Mouse (Mus musculus) erythroblast, embryonic 14.5 days (primary cell): Measurements from ENCODE around the gene Rad51b. TPM values are rescaled to one million over a fixed set of nuclear protein-coding genes. Genes with fewer than 3 reads are reported as not detected.

ENCODE experiments used
- H3K27me3 ChIP-seq: 2 replicates; pipeline ENCODE4 v1.6.1; 2012; ENCODE audit warnings: inconsistent platforms; ENCODE audit not compliant: control insufficient read depth
- H3K36me3 ChIP-seq: 2 replicates; pipeline ENCODE4 v1.6.1; 2012; ENCODE audit warnings: mild to moderate bottlenecking, inconsistent platforms; ENCODE audit not compliant: control insufficient read depth
- H3K4me1 ChIP-seq: 2 replicates; pipeline ENCODE4 v1.6.1; 2012; ENCODE audit warnings: inconsistent platforms; ENCODE audit not compliant: control insufficient read depth
- H3K4me3 ChIP-seq: replicated peaks from 2 replicates; pipeline ENCODE3; 2012; ENCODE audit warnings: moderate library complexity, mild to moderate bottlenecking, inconsistent platforms
- H3K9me3 ChIP-seq: 2 replicates; pipeline ENCODE4 v1.6.1; 2012; ENCODE audit warnings: low read length, inconsistent platforms, mixed read lengths; ENCODE audit not compliant: control insufficient read depth
- GATA1 ChIP-seq: IDR thresholded peaks from 2 replicates; pipeline ENCODE4 v1.6.1; 2012; ENCODE audit warnings: low read length, inconsistent platforms, mixed read lengths
- TAL1 ChIP-seq: IDR thresholded peaks from 3 replicates; pipeline ENCODE4 v1.6.1; 2012; ENCODE audit warnings: low read length, inconsistent platforms, mixed read lengths
- polyA plus RNA-seq: library from polyadenylated mRNA; stranded (reverse); fragments of >175 nt; gene quantifications from 2 replicates; pipeline ENCODE4 v1.2.3, GENCODE M21; 2012

The Rad51b gene
- polyA plus RNA-seq, 1 experiment: 0.06 TPM

DNA sequence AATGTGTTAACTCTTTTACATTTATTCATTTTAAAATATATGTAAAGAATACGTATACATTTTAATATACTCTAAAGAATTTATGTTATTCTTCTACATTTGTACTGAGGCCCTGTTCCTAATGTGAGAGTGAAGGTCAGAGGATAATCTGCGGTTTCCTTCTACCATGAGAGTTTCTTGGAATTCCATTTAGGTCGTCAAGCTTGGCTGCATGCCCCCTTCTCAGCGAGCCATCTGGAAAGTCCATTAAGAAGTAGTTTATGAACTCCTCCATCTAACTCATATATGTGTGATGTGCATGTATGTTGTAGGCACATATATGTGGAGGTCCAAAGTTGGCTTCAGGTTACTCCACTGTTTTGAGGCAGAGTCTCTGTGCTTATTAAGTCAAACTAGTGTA is 188.4 kb downstream of the Rad51b start:
- H3K36me3 ChIP-seq: no peaks in the 10 kb centered on the region
- no peak for TF ChIP-seq TAL1
- no peak overlapping the region for H3K4me3 ChIP-seq
- no peaks in the 10 kb centered on the region for H3K4me1 ChIP-seq
- no peaks in the 10 kb centered on the region for H3K27me3 ChIP-seq
- H3K9me3 ChIP-seq: no peaks in the 10 kb centered on the region

GRCm38 (mm10) chr12:79488590-79489242 is 191.6 kb downstream of the Rad51b start:
- H3K4me1 ChIP-seq: no peaks in the 10 kb centered on the region
- H3K27me3 ChIP-seq: no peaks in the 10 kb centered on the region
- no peak for TF ChIP-seq GATA1
- TF ChIP-seq TAL1: no peak
- H3K9me3 ChIP-seq: no peaks in the 10 kb centered on the region
- no peaks in the 10 kb centered on the region for H3K36me3 ChIP-seq
- H3K4me3 ChIP-seq: no peak overlapping the region

GRCm38 (mm10) chr12:79490626-79491025 is 193.5 kb downstream of the Rad51b start:
- no peak overlapping the region for H3K4me3 ChIP-seq
- TF ChIP-seq TAL1 (no peak), GATA1 (no peak)
- H3K27me3 ChIP-seq: no peaks in the 10 kb centered on the region
- no peaks in the 10 kb centered on the region for H3K4me1 ChIP-seq
- H3K9me3 ChIP-seq: no peaks in the 10 kb centered on the region
- H3K36me3 ChIP-seq: no peaks in the 10 kb centered on the region

- TF ChIP-seq GATA1: no peak
- TF ChIP-seq TAL1: no peak
- Histone ChIP-seq H3K4me3 (no peak overlapping the region), H3K27me3 (no peaks in the 10 kb centered on the region), H3K36me3 (no peaks in the 10 kb centered on the region), H3K4me1 (no peaks in the 10 kb centered on the region), H3K9me3 (no peaks in the 10 kb centered on the region)
Observed at GRCm38 (mm10) chr12:79492175-79492574, 195.1 kb downstream of the Rad51b start.

DNA sequence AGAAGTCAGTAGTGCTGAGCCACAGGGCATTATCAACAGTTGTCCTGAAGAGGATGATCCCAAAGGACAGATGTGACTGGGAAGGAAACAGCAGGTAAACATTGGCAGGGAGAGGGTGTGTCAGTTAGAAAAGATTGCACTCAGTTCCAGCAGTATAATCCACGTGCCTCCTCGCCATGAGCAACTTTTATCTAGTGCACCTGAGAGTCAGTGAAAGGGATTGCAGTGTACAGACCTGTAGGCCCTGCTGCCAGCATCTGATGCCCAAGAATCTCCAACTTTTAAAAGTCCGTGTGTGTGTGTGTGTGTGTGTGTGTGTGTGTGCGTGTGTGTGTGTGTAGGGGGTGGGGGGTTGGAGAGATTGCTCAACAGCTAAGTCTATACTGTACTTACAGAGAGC is 195.5 kb downstream of the Rad51b start:
- TF ChIP-seq GATA1 (no peak), TAL1 (no peak)
- no peaks in the 10 kb centered on the region for H3K36me3 ChIP-seq
- H3K9me3 ChIP-seq: no peaks in the 10 kb centered on the region
- H3K4me3 ChIP-seq: no peak overlapping the region
- H3K4me1 ChIP-seq: no peaks in the 10 kb centered on the region
- H3K27me3 ChIP-seq: no peaks in the 10 kb centered on the region

GRCm38 (mm10) chr12:79493481-79493880 is 196.4 kb downstream of the Rad51b start:
- Histone ChIP-seq H3K4me3 (no peak overlapping the region), H3K4me1 (no peaks in the 10 kb centered on the region), H3K36me3 (no peaks in the 10 kb centered on the region), H3K9me3 (no peaks in the 10 kb centered on the region), H3K27me3 (no peaks in the 10 kb centered on the region)
- TF ChIP-seq GATA1 (no peak), TAL1 (no peak)

DNA sequence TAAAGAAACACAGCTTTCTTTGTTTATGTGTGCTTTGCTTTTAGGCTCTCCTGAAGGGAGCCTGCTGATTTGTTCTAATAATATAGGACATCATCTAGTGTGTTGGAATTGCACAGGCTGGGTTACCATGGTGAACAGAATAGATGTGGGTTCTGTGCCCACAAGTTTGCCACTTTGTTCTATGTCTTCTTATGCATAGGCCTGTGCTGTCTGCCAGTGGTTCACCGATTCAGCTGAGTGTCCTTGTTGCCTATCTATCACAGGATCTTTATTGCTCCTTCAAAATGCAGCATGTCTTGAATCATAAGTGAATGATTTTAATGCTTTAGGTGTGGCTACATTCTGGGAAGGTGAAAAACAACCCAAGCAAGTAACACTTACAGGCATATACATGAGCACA is 201.2 kb downstream of the Rad51b start:
- peaks cover 12% of the 10 kb centered on the region for H3K4me1 ChIP-seq
- TF ChIP-seq TAL1: no peak
- TF ChIP-seq GATA1: no peak
- no peaks in the 10 kb centered on the region for H3K36me3 ChIP-seq
- H3K27me3 ChIP-seq: no peaks in the 10 kb centered on the region
- no peak overlapping the region for H3K4me3 ChIP-seq
- H3K9me3 ChIP-seq: no peaks in the 10 kb centered on the region

- Histone ChIP-seq H3K9me3 (no peaks in the 10 kb centered on the region), H3K4me1 (peaks cover 12% of the 10 kb centered on the region), H3K27me3 (no peaks in the 10 kb centered on the region), H3K4me3 (no peak overlapping the region), H3K36me3 (no peaks in the 10 kb centered on the region)
- TF ChIP-seq GATA1 (no peak), TAL1 (no peak)
Observed at GRCm38 (mm10) chr12:79499809-79500208, 202.7 kb downstream of the Rad51b start.

DNA sequence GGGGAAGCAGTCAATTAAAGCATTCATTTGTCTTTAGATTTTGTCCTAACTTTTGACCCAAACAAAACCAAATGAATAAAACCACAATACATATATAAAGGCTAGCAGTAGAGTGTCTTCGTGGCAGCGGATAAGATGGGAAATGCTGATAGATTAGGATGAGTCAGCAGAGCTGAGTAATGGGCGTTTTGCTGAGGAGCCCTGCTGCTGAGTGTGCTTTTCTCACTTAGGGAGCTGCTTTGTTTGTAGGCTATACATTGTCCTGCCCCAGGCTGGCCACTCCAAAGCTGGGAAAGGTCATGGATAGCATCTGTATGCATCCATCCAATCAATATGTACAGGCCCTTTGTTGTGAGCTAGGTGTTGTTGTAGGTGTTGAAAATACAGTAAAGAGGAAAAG is 204.8 kb downstream of the Rad51b start:
- no peak for TF ChIP-seq GATA1
- TF ChIP-seq TAL1: no peak
- Histone ChIP-seq H3K9me3 (no peaks in the 10 kb centered on the region), H3K36me3 (no peaks in the 10 kb centered on the region), H3K4me1 (peaks cover 19% of the 10 kb centered on the region), H3K4me3 (no peak overlapping the region), H3K27me3 (no peaks in the 10 kb centered on the region)

- no peak overlapping the region for H3K4me3 ChIP-seq
- H3K4me1 ChIP-seq: peaks cover 19% of the 10 kb centered on the region
- no peaks in the 10 kb centered on the region for H3K36me3 ChIP-seq
- no peak for TF ChIP-seq GATA1
- TF ChIP-seq TAL1: no peak
- no peaks in the 10 kb centered on the region for H3K27me3 ChIP-seq
- no peaks in the 10 kb centered on the region for H3K9me3 ChIP-seq
Observed at GRCm38 (mm10) chr12:79502862-79503581, 205.9 kb downstream of the Rad51b start.
